Mouse (Mus musculus) thymus, adult 2 months (tissue): Measurements from ENCODE around the gene Rapgef3. TPM values are rescaled to one million over a fixed set of nuclear protein-coding genes. Genes with fewer than 3 reads are reported as not detected.

Experiments
- DNase-seq: peaks from one replicate; pipeline ENCODE4 v3.0.0; 2021
- H3K27ac ChIP-seq: fragments of 200-500 bp; 2 replicates; pipeline ENCODE4 v1.5.1; 2012; ENCODE audit warnings: low read length, control low read depth; ENCODE audit not compliant: control insufficient read depth, insufficient read depth
- H3K27me3 ChIP-seq: fragments of 200-500 bp; 2 replicates; pipeline ENCODE4 v1.6.1; 2012; ENCODE audit warnings: mild to moderate bottlenecking, low read length, moderate library complexity, mixed read lengths; ENCODE audit not compliant: control insufficient read depth, insufficient read depth
- H3K36me3 ChIP-seq: fragments of 200-500 bp; 2 replicates; pipeline ENCODE4 v1.6.1; 2012; ENCODE audit warnings: mild to moderate bottlenecking, low read length, moderate library complexity; ENCODE audit not compliant: control insufficient read depth, insufficient read depth
- H3K4me1 ChIP-seq: fragments of 200-500 bp; replicated peaks from 2 replicates; pipeline ENCODE4 v1.6.1; 2012; ENCODE audit warnings: low read length; ENCODE audit not compliant: control insufficient read depth, insufficient read depth
- H3K4me3 ChIP-seq: fragments of 200-500 bp; 2 replicates; pipeline ENCODE4 v1.5.1; 2012; ENCODE audit warnings: mild to moderate bottlenecking, low read length, control low read depth, moderate library complexity; ENCODE audit not compliant: control insufficient read depth, insufficient read depth
- CTCF ChIP-seq: fragments of 200-500 bp; IDR thresholded peaks from 2 replicates; pipeline ENCODE4 v1.5.1; 2012; ENCODE audit warnings: mild to moderate bottlenecking, control low read depth, low read length, moderate library complexity, borderline replicate concordance; ENCODE audit not compliant: control insufficient read depth, poor library complexity, insufficient read depth; ENCODE audit errors: extremely low read depth
- POLR2A ChIP-seq: fragments of 200-500 bp; IDR thresholded peaks from 2 replicates; pipeline ENCODE4 v1.6.1; 2012; ENCODE audit warnings: mild to moderate bottlenecking, low read length, control low read depth, moderate library complexity; ENCODE audit not compliant: control insufficient read depth, poor library complexity, insufficient read depth; ENCODE audit errors: extremely low read depth
- WGBS: fragments of 180-500 bp; shearing (Covaris S2); methylation state at CpG from one replicate; pipeline ENCODE4 v1.1.7; 2018; 5-methylcytosine and 5-hydroxymethylcytosine counted together
- polyA plus RNA-seq: library from polyadenylated mRNA; depleted of rRNA; stranded (reverse); fragments of >200 nt; gene quantifications from 2 replicates; pipeline ENCODE4 v1.2.3, GENCODE M21; 2012; rRNA removed

The Rapgef3 gene
- polyA plus RNA-seq: 276 and 278 TPM in 2 replicates

- Histone ChIP-seq H3K4me3 (peak within 1 kb of the TSS; percentile 71), H3K36me3 (no peaks in the 10 kb centered on the region), H3K4me1 (peaks cover 61% of the 10 kb centered on the region), H3K27ac (peak within 1 kb of the TSS; percentile 61; the same call in 1 of the 2 replicates), H3K27me3 (no peaks in the 10 kb centered on the region)
- DNase-seq: peak; percentile 92
- TF ChIP-seq CTCF: peak; percentile 84; the same call in 1 of the 2 replicates
- TF ChIP-seq POLR2A: peak; percentile 22; the same call in 1 of the 2 replicates
- WGBS: 2% methylated on average over 44 of the region's 44 CpGs
Observed at GRCm38 (mm10) chr15:97767280-97768186, at the start of gene Rapgef3. Rapgef3 (minus strand) TSS chr15:97767972.

- WGBS: 58% methylated on average over 17 of the region's 17 CpGs
- Histone ChIP-seq H3K4me3 (no peak overlapping the region), H3K27me3 (no peaks in the 10 kb centered on the region), H3K36me3 (peaks cover 35% of the 10 kb centered on the region), H3K27ac (no peak overlapping the region), H3K4me1 (peaks cover 57% of the 10 kb centered on the region)
- TF ChIP-seq CTCF (no peak), POLR2A (no peak)
- DNase-seq: no peak
Observed at GRCm38 (mm10) chr15:97816199-97816994, 48.6 kb upstream of the Rapgef3 start.

GRCm38 (mm10) chr15:97815254-97815653, 47.5 kb upstream of the Rapgef3 start:
- DNase-seq: no peak
- peaks cover 46% of the 10 kb centered on the region for H3K4me1 ChIP-seq
- peaks cover 37% of the 10 kb centered on the region for H3K36me3 ChIP-seq
- TF ChIP-seq POLR2A: no peak
- no peak for TF ChIP-seq CTCF
- no peaks in the 10 kb centered on the region for H3K27me3 ChIP-seq
- no peak overlapping the region for H3K27ac ChIP-seq
- H3K4me3 ChIP-seq: no peak overlapping the region
- WGBS: 97% methylated on average over 4 of the region's 4 CpGs

GRCm38 (mm10) chr15:97814703-97815102, 46.9 kb upstream of the Rapgef3 start:
- H3K4me1 ChIP-seq: peaks cover 41% of the 10 kb centered on the region
- 62% methylated on average over 5 of the region's 5 CpGs for WGBS
- H3K4me3 ChIP-seq: no peak overlapping the region
- no peak for DNase-seq
- H3K27me3 ChIP-seq: no peaks in the 10 kb centered on the region
- H3K27ac ChIP-seq: no peak overlapping the region
- H3K36me3 ChIP-seq: peaks cover 42% of the 10 kb centered on the region
- TF ChIP-seq CTCF: no peak
- TF ChIP-seq POLR2A: no peak

- H3K36me3 ChIP-seq: peaks cover 52% of the 10 kb centered on the region
- no peak overlapping the region for H3K27ac ChIP-seq
- no peak overlapping the region for H3K4me3 ChIP-seq
- 84% methylated on average over 21 of the region's 21 CpGs for WGBS
- peaks cover 40% of the 10 kb centered on the region for H3K4me1 ChIP-seq
- TF ChIP-seq POLR2A (no peak), CTCF (no peak)
- DNase-seq: no peak
- no peaks in the 10 kb centered on the region for H3K27me3 ChIP-seq
Observed at GRCm38 (mm10) chr15:97813452-97814204, 45.9 kb upstream of the Rapgef3 start.
